Mouse (Mus musculus): ENCODE data around the gene Vps9d1.

The Vps9d1 gene

GRCm38 (mm10) chr8:123254099-123254885, at the start of gene Vps9d1, which contains the start of gene Zfp276:
Vps9d1 (minus strand) TSS chr8:123254348.
Zfp276 (plus strand) TSS chr8:123254195.
- TF ChIP-seq GATA4 (IDR thresholded peaks at IDR 0.05; ENCODE audit: insufficient replicate concordance, low read length) = no peak; the same call in 1 of the 2 replicates

GRCm38 (mm10) chr8:123298301-123298700, 44.2 kb upstream of the Vps9d1 start:
- no peak for TF ChIP-seq GATA4 (IDR thresholded peaks at IDR 0.05; ENCODE audit: insufficient replicate concordance, low read length)

GRCm38 (mm10) chr8:123292785-123293184, 38.6 kb upstream of the Vps9d1 start:
- no peak for TF ChIP-seq GATA4 (IDR thresholded peaks at IDR 0.05; ENCODE audit: insufficient replicate concordance, low read length)

- TF ChIP-seq GATA4 (IDR thresholded peaks at IDR 0.05; ENCODE audit: insufficient replicate concordance, low read length) = no peak
Observed at GRCm38 (mm10) chr8:123292281-123292680, 38.1 kb upstream of the Vps9d1 start.

- TF ChIP-seq GATA4 (IDR thresholded peaks at IDR 0.05; ENCODE audit: insufficient replicate concordance, low read length) = no peak; the same call in 1 of the 2 replicates
Observed at GRCm38 (mm10) chr8:123291716-123292115, 37.6 kb upstream of the Vps9d1 start.

- TF ChIP-seq GATA4 (IDR thresholded peaks at IDR 0.05; ENCODE audit: insufficient replicate concordance, low read length) = no peak
Observed at GRCm38 (mm10) chr8:123290679-123291078, 36.5 kb upstream of the Vps9d1 start.

- TF ChIP-seq GATA4 (IDR thresholded peaks at IDR 0.05; ENCODE audit: insufficient replicate concordance, low read length) = no peak
Observed at GRCm38 (mm10) chr8:123290166-123290565, 36.0 kb upstream of the Vps9d1 start.

GRCm38 (mm10) chr8:123287362-123287761, 33.2 kb upstream of the Vps9d1 start:
- TF ChIP-seq GATA4 (IDR thresholded peaks at IDR 0.05; ENCODE audit: insufficient replicate concordance, low read length) = no peak

- TF ChIP-seq GATA4 (IDR thresholded peaks at IDR 0.05; ENCODE audit: insufficient replicate concordance, low read length) = no peak
Observed at GRCm38 (mm10) chr8:123284493-123284892, 30.3 kb upstream of the Vps9d1 start.

GRCm38 (mm10) chr8:123283991-123284390, 29.8 kb upstream of the Vps9d1 start:
- TF ChIP-seq GATA4 (IDR thresholded peaks at IDR 0.05; ENCODE audit: insufficient replicate concordance, low read length) = no peak

- no peak for TF ChIP-seq GATA4 (IDR thresholded peaks at IDR 0.05; ENCODE audit: insufficient replicate concordance, low read length)
Observed at GRCm38 (mm10) chr8:123280302-123281094, 26.4 kb upstream of the Vps9d1 start.

- no peak for TF ChIP-seq GATA4 (IDR thresholded peaks at IDR 0.05; ENCODE audit: insufficient replicate concordance, low read length)
Observed at GRCm38 (mm10) chr8:123279828-123280227, 25.7 kb upstream of the Vps9d1 start.

- TF ChIP-seq GATA4 (IDR thresholded peaks at IDR 0.05; ENCODE audit: insufficient replicate concordance, low read length) = no peak
Observed at GRCm38 (mm10) chr8:123278445-123278844, 24.3 kb upstream of the Vps9d1 start.

GRCm38 (mm10) chr8:123275096-123275495, 20.9 kb upstream of the Vps9d1 start:
- TF ChIP-seq GATA4 (IDR thresholded peaks at IDR 0.05; ENCODE audit: insufficient replicate concordance, low read length) = no peak

GRCm38 (mm10) chr8:123274447-123274846, 20.3 kb upstream of the Vps9d1 start:
- TF ChIP-seq GATA4 (IDR thresholded peaks at IDR 0.05; ENCODE audit: insufficient replicate concordance, low read length) = no peak

- TF ChIP-seq GATA4 (IDR thresholded peaks at IDR 0.05; ENCODE audit: insufficient replicate concordance, low read length) = no peak
Observed at GRCm38 (mm10) chr8:123271901-123272300, 17.8 kb upstream of the Vps9d1 start.
